Mouse (Mus musculus): Measurements from ENCODE around the gene Sfxn4. TPM values are rescaled to one million over a fixed set of nuclear protein-coding genes. Genes with fewer than 3 reads are reported as not detected.

The Sfxn4 gene
- total RNA-seq, 2 experiments from 2014 or later: 6.5 to 7.7 TPM

DNA sequence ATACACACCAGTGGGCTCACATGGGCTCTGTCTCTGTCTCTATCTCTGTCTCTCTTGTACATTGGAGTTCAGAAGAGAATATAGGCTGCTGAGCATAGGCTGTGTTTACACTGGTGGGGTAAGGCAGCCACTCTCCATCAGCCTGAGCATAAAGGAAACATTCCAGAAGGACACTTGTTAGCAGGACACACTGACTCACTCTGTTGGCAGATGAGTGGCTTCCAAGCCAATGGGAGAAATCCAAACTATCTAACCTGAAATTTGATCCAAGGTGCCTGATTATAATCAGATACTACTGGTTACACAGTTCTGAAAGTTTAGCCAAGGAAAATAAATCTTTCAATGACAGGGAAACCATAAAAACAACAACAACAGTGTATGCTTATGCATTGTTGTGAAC lies 15.5 kb downstream of the Sfxn4 start:
- intact Hi-C loops (cut with DNase I): no loop called here
- no peak for DNase-seq (ENCODE audit: low spot score)

DNA sequence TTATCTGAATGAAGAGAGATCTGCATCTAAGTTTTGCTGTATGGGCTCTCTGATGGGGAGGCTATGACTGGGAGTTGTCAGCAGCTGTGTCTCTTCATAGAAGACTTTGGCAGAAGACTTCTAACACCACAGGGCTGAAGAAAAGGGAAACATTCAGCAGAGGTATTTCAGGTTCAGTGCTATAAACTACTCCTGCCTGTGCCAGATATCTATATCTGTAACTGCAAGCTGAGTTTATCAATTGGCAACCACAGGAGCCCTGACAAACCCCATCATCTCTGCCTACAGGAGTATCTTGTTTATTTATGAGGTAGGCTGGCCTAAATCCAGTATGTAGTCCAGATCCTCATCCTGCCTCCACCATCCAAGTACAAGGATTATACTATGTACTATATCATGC lies 18.0 kb downstream of the Sfxn4 start:
- no peak for DNase-seq (ENCODE audit: low spot score)
- intact Hi-C loops (cut with DNase I): no loop called here

DNA sequence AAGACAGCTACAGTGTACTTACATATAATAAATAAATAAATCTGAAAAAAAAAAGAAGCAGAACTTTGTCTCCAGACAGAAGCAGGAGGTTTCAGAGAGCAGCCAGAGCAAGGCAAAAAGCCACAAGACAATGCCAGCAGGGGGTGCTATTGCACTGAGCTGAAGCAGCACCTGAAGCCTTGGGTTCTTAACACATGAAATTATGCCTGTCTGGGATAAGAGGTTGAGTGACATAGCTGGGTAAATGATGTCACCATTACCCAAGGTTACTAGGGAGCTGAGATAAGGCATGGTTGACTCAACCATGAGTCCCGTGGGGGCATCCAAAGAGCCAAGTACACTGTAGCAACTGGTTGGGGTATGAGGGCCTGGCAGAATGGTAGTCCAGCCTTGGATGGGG lies 23.5 kb downstream of the Sfxn4 start:
- intact Hi-C loops (cut with DNase I): loop anchor here (2.0 kb wide), 1 partner anchor 247 kb away; no protein-coding TSS in a partner anchor

DNA sequence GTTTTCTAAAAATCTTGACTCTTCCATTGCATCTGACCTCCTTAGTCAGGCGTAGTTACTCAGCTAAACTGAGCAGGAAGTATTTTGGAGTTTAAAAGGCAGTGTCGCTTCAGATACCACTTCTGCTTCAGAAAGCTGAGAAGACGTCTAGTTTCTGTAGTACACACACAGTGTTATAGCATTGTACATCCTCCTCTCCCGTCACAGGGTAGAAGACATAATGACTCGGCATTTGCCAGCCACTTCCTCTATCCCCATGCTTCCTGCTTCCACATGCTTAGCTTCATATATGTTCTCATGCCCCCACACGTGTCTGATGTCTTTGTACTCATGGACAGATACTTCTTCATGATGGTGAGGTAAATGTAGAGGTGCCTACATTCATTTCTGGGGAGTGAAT lies 42.6 kb downstream of the Sfxn4 start:
- intact Hi-C loops (cut with DNase I): no loop called here
- no peak for DNase-seq (ENCODE audit: low spot score)

More for the DNA sequence above, 23.5 kb downstream of the Sfxn4 start:
- no peak for DNase-seq (ENCODE audit: low spot score)

DNA sequence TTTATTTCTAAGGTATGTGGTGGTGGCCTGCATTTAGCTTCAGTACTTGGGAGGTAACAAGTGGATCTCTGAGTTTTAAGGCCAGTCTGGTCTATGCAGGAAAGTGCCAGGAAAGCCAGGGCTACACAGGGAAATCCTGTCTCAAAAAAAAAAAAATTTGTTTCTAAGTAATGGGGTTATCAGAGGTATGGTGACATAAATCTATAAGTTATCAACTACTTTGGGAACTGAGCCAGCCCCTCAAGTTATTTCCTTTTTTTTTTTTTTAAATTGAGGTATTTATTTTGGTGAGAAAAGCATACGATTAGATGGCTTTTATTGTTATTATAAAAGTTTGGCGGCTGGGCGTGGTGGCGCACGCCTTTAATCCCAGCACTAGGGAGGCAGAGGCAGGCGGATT lies 48.1 kb downstream of the Sfxn4 start:
- intact Hi-C loops (cut with DNase I): no loop called here
- no peak for DNase-seq (ENCODE audit: low spot score)

DNA sequence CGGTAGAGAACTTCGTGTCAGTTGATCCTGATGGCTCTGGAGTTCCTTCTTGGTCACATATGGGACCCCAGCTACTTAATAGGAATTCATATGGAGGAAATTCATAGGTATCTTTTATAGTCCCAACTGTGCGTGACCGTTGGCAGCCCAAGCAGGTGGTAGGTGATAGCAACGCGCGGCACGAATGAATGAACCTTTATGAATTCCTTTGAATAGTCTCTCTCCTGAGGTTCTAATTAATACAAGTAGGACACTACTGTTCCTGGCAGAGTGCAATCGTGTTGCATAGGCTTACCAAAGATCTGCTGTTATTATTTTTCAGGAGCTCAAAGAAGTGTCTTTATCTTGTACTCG lies 49.3 kb downstream of the Sfxn4 start:
- intact Hi-C loops (cut with DNase I): no loop called here
- DNase-seq (ENCODE audit: low spot score): no peak

DNA sequence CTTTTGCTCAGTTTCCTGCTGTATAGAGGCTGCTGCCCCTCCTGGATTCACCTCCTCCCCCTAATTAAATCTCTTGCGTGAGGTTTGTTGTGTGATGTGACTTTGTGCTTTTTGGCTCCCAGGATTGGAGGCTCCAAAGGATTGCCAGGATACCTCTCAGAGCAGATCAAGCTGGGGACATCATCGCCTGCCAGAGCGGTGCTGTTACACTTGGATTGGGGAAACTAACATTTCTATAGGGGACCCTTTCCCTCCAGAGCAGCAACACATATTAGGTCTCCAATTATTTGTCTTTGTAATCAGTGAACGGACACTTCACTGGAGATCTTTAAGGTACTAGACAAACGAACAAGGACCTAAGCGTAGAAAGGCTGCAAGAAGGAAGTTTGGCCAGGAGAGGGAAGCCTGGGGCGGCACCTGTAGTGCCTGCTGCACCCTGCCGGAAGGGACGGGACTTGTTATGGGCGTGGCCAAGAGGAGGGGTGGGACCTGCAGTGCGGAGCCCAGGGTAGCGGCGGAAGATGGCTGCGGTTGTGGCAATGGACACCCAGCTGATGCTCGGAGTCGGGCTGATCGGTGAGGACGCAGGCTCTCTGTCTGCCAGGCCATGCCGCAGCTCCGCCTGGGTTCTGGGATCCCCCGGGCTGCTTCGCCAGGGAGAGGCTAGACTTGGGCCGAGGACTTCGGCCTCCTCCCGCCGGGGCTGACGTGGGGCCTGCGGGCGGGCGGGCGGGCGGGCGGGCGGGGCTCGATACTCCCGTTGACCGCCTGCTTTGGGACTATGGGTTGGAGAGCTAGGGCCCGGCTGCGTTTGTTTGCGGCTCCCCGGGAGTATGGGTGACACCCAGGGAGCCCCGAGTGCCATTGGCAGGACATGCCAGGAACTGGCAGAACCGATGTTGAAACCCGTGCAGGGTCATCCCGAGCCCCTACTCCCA lies 49.9 kb downstream of the Sfxn4 start, which contains the start of gene Fam45a:
Fam45a (plus strand) TSS at position 488 of the 938 bp plus-strand sequence.
- DNase-seq (ENCODE audit: low spot score): peak; percentile 84
- intact Hi-C loops (cut with DNase I): loop anchor here (2.0 kb wide), 1 partner anchor 19 kb away; no protein-coding TSS in a partner anchor

DNA sequence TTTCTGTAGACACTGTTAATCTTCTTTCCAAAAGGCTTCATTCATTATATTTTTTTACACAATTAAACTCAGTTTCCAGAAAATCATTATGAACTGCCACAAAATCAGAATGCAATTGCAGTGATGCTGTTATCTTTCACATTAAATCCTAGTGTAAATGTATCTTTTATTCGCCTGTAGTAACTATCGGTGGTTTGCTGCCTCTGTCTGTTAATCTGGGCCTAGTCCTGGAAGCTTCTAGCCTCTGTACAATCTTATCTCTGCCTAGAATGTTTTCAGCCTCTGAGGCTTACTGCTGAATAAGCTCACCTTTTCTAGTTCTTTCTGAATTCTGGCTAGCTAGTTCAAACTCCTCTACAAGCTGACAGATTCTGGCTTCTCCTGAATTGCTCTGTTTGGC lies 51.4 kb downstream of the Sfxn4 start:
- DNase-seq (ENCODE audit: low spot score): no peak
- intact Hi-C loops (cut with DNase I): loop anchor here (2.0 kb wide), 1 partner anchor 17 kb away; no protein-coding TSS in a partner anchor

DNA sequence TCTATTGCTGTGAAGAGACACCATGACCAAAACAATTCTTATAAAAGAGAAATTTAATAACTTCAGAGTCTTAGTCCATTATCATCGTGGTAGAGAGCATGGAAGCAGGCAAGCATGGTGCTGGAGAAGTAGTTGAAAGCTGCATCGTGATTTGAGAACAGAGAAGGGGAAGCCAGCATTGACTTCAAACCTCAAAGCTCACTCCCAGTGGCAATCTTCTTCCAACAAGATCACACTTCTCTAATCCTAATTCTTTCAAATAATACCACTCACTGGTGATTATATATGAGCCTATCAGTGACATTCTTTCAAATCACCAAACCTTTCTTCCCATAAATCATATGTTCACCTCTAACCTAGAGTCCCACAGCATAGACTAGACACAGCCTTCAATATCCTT lies 56.4 kb downstream of the Sfxn4 start:
- intact Hi-C loops (cut with DNase I): no loop called here
- no peak for DNase-seq (ENCODE audit: low spot score)

DNA sequence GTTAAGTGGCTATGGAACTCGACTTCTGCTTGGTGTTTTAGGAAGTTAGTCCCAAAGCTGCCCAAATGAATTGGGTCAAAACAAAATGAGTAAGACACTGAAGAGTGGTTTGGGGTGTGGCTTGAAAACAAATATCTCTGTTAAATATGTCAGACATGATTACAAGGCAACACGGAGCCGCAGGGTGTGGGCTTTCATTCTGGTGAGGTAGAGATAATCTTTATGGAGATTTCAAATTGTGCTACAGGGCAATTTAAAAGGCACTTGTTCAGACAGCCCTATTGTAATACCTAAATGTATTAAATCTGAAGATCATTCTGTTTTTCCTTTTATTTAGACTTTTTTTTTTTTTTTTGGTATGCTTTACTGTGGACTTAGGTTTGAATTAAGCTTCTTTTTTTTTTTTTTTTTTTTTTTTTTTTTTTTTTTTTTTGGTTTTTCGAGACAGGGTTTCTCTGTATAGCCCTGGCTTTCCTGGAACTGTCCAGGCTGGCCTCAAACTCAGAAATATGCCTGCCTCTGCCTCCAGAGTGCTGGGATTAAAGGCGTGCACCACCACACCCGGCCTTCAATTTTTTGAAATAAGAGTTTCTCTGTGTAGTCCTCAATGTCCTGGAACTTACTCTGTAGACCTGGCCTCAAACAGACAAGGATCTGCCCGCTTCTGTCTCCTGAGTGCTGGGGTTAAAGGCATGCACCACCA lies 61.3 kb downstream of the Sfxn4 start:
- no peak for DNase-seq (ENCODE audit: low spot score)
- intact Hi-C loops (cut with DNase I): no loop called here

DNA sequence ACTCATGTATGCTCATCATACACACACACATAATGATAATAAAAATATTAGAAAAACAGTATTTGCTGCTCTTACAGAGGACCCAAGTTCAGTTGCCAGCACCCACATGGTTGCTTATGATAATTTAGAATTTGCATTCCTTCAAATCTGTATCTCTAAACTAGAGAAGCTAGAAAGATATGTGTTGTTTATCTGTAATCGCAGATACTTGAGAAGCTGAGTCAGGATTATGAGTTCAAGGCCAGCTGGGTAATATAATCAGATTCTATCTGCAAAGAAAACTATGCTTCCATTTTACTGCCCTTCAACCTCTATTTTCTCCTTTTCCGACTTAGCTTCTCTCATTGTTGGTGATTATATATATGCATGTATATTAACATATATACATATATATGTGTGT lies 63.9 kb downstream of the Sfxn4 start:
- no peak for DNase-seq (ENCODE audit: low spot score)
- intact Hi-C loops (cut with DNase I): no loop called here

DNA sequence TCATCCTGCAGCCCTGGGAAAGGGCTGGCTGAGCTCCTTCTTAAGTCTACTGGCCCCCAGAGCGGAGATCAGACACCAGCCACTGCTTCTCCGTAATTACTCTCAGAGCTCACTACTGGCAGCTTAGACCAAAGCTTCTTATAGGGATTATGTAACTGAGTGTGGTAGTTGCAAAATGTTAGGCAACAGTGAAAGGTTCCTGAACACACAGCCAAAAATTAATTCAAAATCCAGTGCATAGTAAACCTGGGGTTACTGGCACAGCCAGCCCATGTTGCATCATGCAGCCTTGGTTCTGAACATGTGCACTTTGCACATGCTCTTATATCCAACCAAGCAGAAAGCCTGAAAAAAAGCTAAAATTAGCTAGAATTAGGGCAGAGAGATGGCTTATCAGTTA lies 66.0 kb downstream of the Sfxn4 start:
- DNase-seq (ENCODE audit: low spot score): no peak
- intact Hi-C loops (cut with DNase I): no loop called here

DNA sequence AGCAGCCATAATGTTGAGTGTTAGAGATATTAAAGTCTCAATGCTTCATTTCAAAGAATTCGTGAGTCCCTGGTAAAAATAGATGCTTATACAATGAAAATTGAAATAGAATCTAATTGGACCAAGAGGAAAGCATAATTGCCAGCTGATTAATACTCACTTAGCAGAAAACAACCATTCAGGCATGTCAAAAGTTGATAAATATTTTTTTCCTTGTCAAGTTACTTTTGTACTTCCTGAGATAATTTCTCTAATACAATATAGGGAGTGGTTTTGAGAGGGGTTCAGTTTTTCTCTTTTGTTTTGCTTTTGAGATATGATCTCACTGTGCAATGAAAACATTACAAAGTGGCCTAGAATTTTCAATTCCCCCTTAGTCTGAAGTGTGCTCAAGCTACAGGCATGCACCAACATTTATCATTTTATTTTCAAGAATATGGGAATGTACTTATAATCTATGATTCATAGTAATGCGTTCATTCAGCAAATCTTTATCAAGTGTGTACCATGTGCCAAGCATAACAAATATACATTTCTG lies 68.0 kb downstream of the Sfxn4 start:
- intact Hi-C loops (cut with DNase I): loop anchor here (2.0 kb wide), 1 partner anchor 18 kb away; the partner anchor contains the start of gene Fam45a
- no peak for DNase-seq (ENCODE audit: low spot score)

DNA sequence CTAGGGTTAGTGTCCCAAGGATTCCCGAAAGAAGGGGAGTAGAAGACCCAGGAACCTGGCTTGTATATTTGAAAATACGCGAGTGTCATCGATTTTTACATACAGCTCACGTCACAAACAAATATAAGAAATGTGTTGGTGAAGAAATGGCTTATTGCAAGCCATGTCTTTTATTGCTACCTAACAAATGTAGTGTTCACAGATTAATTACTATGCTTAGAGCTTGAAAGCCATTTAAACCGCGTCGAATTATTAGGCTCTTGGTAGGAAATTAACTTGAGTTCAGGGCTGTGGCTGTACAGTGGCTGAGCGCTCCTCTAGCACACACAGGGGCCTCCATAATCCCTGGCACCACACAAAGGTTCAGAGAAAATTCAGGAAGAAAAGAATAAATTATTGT lies 70.1 kb downstream of the Sfxn4 start:
- intact Hi-C loops (cut with DNase I): no loop called here
- DNase-seq (ENCODE audit: low spot score): no peak

DNA sequence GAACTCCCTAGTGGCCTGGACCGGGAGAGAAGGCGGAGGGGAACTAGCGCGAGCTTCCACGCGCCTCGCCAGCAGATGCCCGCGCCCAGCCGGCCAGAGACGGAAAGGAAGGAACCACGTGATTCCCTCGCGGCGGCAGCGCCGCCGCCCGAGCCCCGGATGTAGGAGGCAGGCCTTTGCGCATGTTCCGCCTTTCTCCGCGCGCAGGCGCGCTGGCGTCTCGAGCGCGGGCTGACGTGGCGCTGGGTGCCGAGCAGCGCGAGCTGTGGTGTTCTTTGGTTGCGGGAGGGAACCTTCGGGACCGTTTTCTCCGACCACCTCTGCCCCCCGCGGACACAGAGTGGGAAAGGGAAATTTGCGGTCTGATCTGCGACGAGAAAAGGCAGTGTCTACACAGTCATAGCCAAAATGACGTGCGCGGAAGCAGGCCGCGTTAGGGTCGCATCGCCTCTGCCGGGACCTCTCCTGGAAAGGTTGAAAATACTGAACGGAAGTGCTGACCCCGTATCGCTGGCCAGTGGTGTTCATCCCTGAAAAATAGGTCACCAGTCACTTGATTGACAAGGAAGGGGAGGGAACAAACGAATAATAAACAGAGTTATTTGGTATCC lies 70.6 kb downstream of the Sfxn4 start, which contains the start of gene Eif3a:
Eif3a (minus strand) TSS at position 108 of the 611 bp plus-strand sequence.
- intact Hi-C loops (cut with DNase I): no loop called here
- DNase-seq (ENCODE audit: low spot score): peak; percentile 91

DNA sequence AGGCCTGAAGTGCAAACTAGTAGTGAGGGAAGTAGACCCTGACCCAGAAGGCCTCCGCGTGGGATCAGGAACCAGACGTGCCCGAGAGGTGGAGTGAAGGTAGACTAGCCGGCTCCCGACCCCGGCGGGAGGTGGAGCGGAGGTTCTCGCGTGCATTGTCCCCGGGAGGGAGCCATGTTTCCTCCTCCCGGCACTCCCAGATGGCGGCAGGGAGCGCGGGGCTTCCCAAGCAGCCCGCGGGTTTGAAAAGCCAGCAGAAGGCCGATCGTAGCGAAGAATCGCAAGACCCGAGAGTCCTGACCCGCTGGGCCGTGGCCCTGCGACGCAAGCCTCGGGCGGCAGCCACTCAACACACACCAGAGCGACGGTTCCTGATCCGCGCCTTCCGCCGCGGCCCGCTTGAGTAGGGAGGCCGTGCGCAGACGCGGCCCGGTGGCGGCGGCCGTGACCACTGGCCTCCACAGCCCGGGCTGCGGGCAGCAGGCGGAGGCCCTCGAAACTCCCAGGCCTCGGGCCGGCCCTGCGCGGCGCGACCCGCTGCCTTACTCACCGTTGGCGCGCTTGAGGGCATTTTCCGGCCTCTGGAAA lies 71.3 kb downstream of the Sfxn4 start:
- intact Hi-C loops (cut with DNase I): no loop called here
- DNase-seq (ENCODE audit: low spot score): peak; percentile 25

DNA sequence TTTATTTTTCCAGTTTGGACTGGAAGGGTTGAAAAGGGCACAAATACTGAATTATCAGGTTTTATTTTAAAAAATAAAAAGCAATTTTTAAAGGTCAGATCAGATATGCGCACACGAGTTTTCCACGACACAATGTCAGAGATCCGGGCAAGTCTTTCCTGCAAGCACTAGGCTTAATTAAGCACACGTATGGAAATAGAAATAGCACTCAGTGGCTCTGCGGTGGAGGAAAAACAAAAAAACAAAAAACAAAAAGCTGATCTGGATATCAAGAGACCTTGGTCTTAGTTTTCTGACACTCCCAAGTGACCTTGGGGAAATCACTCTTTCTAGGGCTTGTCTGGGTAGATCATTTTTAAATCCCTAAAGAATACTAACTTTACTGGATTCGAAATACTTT lies 71.8 kb downstream of the Sfxn4 start:
- no peak for DNase-seq (ENCODE audit: low spot score)
- intact Hi-C loops (cut with DNase I): no loop called here

DNA sequence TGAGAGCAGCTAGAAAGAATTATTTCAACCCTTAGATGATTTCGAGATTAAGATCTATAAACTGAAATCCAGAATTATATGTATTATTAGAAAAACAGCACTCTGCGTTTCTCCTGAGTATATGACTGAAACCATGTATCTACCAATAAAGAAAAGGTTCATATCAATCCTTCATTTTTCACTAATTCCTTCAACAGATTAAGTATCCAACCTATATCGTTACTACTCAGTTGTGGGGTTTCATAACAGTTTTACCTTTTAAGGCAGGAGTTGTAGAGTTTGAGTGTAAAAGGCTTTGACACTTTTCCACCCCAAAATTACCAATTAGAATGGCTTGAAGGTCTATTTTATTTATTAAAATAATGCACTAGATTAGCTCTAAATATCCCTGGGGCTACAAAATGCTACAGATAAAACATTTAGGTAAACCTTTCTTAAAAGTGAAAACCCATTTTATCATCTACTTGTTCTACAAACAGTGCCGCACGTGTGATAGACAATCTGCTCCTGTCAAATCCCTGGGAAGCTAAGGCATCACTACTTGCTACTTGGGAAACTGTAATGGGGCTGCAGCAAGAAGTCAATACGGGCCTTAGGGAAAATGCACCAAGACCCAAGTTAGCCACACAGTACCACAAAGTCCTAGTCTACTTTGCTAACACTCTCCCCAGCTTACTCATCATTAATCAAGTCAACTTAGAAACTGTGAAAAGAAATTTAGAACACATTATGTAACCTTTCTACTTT lies 72.9 kb downstream of the Sfxn4 start:
- intact Hi-C loops (cut with DNase I): no loop called here
- DNase-seq (ENCODE audit: low spot score): no peak

DNA sequence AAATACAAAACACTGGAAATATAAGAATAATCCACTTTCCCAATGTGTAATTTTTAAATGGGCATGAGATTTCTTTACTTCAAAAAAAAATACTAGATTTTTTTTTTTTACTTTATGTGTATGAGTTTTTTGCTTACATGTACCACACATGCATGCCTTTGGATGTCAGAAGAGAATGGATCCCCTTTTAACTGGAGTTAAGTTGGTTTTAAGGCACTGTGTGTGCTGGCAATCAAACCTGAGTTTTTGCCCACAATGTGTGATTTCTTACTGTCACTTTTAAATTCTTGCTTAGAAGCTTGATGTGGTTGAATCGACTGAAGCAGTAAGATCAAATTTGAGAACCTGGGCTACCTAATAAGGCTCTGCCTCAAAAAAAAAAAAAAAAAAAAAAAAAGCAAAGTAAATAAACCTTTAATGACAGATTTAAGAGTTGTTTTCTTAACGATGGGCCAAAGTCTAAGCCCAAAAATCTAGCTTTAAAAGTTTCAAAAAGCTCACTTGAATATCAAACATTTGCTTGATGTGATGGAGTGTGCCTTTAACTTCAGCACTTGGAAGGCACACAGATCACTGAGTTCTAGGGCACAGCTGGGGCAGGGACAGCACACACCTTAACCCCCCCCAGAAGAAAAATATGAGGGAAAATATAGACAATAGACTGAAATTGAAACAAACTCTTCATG lies 73.7 kb downstream of the Sfxn4 start:
- intact Hi-C loops (cut with DNase I): no loop called here
- DNase-seq (ENCODE audit: low spot score): no peak
